Mouse (Mus musculus): ENCODE results near the gene Otop2.
A peak's percentile ranks its signal among the peaks of the same experiment; 100 is the strongest.

Gene Otop2

DNA sequence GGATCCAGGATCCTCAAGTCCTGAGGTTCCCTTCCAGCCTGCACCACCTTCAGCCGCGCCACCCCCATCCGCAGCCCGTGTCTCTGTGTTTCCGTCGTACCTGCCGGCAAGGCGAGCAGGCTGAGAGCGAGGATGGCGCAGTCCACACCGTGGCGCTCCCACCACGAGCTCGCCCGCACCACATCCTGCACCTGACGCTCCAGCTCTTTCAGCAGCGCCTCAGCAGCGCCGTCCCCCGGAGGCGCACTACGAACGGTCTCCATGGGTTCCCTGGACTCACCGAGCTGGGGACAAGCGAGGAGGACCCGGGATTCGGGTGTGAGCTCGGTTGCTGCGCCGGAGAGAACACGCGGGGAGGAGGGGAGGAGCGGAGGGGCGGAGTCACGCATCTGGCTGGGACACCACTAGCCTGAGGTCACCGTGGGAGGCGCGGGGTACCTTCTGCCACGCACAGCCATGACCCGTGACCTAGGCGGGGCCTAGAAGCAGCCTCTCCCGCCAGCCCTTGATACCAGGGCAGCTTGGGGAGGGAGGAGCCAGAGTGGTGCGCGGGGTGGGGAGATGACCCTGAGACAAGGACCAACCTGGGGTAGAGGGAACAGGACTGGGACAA is 9.6 kb upstream of the Otop2 start, which contains the start of gene Fads6:
TSS of gene Fads6 (minus strand) at position 450 of the 613 bp plus-strand sequence.
- DNase-seq (ENCODE audit: low read depth, low spot score), result peak; percentile 48

DNA sequence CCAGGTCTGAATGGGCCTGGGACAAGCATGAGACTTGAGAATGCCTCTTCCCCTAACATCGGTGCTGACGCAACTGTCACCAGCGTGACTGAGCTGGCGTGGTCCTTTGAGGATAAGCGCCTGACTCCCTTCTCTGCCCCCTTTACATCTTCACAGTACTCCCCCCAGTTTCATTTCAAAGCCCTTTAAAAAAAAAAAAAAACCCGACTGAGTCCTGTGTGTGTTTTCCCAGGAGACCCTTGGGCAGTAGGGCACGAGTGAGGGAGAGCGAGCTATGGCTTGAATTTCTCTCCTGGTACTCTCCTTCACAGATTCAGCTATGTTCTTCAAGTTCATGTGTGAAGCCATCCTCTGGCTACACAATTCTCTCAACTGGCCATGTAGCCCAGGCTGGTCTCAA is 8.8 kb upstream of the Otop2 start:
- DNase-seq (ENCODE audit: low read depth, low spot score), result no peak

DNA sequence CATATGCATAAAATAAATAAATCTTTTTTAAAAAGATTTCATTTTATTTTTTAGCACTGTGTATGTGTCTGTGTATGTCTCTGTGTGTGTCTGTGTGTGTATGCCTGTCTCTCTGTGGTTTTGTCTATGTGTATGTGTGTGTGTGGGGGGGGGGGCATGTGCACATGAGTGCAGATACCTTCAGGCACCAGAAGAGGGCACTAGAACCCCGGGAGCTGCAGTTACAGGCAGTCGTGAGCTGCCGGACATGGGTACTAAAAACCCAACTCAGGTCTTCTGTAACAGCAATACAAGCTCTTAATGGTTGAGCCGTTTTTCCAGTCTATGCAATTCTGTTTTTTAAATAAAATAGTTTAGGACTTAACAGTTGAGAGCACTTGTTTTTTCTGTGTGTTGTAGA is 6.2 kb upstream of the Otop2 start:
- DNase-seq (ENCODE audit: low read depth, low spot score), result no peak

DNA sequence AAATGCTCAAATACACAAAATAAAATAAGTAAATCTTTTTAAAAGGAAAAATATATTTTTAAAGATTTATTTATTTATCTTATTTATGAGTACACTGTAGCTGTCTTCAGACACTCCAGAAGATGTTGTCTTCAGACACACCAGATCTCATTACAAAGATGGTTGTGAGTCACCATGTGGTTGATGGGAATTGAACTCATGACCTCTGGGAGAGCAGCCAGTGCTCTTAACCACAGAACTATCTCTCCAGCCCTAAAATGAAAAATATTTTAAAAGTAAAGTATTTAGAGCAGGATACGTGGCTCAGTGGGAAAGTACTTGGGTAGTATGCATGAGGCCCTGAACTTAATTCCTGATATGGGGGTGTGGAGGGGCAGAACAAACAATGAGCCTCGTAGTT is 5.6 kb upstream of the Otop2 start:
- DNase-seq (ENCODE audit: low read depth, low spot score), result no peak

DNA sequence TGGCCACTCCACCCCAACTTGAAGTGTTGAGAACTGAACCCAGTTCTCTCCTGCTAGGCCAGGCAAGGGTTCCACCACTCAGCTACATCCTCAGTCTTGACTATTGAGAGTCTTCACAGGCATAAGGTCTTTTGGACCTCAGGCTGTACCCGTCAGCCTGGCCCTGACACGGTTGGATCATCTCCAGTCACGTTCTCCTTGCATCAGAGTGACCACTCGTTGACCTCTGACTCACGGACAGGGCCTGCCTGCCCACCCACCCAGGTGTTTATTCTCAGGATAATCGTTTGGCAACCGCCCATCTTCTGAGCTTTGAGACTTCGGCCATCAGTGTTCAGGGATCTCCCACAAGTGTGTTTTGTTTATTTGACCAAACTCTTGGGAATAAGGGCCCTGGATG is 3.8 kb upstream of the Otop2 start:
- no peak for DNase-seq (ENCODE audit: low read depth, low spot score)

DNA sequence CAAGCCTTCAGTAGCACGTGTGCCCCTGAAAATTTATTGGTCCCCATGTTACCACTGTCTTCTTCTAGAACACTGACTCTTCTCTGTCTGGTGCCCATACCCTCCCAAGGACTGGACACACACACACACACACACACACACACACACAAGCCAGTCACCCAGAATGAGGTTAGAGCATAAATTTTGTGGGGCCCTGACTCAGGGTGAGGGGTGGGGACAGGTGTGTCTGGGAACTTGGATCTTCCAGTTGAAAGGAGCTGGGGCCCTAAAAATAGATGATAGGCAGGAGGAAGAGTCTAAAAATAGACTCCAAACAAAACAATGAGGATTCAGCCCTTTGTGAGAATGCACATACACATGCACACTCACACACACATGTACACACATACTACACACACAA is 1.8 kb downstream of the Otop2 start:
- DNase-seq (ENCODE audit: low read depth, low spot score), result no peak

DNA sequence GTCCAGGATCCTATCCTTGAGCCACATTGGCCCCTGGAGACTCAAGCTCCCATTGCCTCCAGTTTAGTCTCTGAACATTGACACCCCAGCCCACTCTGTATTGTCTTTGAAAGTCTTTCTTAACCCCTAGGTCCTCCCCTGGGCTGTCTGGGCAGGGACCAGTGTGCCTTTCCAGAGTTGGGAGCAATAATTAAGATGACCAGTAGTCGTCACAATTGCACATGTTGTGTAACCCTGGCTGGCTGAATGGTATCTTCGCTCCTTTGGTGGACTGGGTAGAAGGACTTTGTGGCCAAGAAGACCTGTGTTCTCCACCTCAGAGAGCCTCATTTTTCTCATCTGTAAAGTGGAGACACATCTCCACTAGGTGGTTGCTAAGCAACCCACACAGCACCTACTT is 7.3 kb downstream of the Otop2 start:
- DNase-seq (ENCODE audit: low read depth, low spot score), result no peak

DNA sequence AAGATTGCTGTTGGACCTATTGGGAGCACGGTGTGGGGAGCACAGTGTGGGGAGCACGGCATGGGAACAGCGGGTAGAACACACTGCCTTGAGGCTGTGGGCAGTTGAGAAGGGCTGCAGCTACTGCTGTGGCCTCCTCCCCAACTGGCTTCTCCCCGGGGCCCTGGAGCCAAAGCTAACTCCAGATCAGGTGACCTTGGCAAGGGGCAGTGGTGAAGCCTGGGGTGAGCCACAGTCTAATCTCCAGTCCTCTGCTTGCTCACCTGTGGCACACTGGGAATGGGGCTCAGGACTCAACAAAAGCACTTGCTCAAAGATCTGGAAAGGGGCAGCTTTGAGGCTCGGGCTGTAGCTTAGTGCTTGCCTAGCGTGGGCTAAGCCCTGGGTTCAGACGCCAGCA is 10.2 kb downstream of the Otop2 start:
- no peak for DNase-seq (ENCODE audit: low read depth, low spot score)

DNA sequence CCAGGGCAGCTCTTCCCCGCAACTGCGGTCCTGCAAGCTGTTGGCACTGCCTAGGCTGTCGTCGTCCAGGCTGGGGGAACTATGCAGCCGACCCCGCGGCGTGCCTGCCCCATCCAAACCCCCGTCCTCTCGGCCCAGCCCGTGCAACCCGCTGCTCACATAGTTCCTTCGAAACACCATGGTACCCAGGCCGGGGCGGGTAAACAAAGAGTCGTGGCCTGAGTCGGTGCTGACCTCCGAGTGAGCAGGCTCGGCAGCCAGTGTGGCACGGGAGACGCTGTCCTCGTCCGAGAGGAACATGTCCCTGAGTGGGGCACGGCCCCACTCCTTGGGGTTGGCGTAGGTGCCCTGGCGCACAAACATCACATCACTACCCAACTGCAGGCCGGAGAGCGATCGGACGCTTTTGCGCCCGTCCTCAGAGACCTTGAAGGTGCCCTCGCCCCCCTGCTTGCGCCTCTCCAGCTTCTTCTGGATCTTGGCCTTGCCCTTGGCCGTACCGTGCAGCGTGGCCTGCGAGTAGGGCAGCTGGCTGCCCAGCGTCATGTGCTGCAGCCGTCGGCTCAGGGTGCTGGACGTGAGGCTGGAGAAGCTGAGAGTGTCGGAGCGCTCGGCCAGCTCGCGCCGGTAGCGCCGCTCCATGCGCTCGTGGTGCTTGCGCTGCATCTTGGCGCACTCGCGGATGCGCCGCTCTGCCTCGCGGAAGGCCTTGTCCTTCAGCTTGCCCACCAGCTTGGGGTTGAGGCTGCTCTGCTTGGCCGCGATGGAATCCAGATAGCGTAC is 11.5 kb downstream of the Otop2 start:
- DNase-seq (ENCODE audit: low read depth, low spot score), result no peak

DNA sequence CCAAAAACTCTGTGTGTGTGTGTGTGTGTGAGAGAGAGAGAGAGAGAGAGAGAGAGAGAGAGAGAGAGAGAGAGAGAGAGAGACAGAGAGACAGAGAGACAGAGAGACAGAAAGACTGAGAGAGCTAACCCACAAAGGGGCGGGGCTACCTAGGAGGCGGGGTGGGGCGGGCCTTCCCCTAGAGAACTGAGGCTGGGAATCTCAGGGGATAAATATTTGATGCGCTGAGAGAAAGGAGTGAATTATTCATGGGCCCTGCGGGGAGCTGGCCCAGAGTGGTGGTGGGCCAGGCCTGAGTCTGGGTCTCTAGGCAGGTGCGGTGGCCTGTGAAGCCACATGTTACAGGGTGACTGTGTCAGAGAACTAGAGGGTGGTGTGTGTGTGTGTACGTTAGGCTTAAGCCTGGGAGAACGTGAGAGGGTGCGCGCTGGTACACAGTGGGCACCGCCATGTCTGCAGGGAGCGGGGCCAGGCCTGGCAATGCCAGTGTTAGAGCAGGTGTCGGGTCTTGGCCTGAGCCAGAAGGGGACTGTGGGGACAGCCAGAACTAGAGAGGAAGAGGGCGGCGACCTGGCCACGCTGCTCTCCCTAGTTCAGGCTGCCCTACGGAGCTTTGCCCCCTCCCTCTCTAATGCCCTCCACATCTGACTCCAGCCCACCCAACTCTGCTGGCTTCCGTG is 12.9 kb downstream of the Otop2 start:
- DNase-seq (ENCODE audit: low read depth, low spot score), result no peak

DNA sequence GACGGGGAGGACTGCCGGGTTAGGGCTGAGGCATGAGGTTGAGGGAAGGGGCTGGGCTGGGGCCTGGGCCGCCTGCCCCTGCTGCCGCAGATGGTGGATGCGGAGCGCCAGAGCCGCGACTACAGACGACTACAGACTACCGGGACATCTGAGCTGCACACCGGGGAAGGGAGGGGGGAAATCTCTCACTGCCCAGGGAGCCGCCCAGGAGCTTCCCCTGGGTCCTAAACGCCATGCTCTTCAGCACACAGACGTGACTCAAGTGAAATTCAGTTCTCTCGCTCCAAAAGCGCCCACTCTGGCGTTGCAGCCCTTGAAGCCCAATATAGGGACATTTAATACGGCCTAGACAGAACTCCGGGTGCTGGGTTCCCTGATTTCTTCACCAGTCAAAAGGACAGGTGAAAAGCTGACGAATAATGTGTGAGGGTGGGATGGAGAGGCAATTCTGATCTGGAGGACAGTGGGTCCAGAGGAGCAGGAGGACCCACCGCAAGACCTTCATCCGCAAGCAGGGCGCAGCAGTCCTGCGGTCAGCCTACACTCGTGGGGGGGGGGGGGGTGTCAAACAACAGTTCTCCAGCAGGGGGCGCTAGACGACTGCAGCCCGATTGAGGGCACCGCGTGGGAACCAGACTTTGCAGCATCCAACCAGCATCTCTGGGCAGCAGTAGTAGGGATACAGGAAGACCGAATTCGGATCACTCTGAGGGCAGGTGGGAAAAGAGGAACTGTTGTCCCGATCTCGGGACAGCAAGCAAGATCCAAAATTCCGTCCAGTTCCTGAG is 15.1 kb downstream of the Otop2 start, which contains the start of gene Ush1g:
TSS of gene Ush1g (minus strand) at position 136 of the 788 bp plus-strand sequence.
- DNase-seq (ENCODE audit: low read depth, low spot score), result peak; percentile 79

DNA sequence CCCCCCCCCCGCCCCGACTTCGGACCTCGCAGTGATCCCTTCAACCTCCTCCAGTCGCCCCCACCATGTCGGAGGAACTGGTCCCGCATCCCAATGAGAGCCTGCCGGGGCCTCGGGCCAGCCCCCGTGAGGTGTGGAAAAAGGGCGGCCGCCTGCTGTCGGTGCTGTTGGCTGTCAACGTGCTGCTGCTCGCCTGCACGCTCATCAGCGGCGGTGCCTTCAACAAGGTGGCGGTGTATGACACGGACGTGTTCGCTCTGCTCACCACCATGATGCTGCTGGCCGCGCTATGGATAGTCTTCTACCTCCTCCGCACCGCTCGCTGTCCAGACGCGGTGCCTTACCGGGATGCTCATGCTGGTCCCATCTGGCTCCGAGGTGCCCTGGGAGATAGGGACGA is 16.4 kb downstream of the Otop2 start:
- no peak for DNase-seq (ENCODE audit: low read depth, low spot score)

DNA sequence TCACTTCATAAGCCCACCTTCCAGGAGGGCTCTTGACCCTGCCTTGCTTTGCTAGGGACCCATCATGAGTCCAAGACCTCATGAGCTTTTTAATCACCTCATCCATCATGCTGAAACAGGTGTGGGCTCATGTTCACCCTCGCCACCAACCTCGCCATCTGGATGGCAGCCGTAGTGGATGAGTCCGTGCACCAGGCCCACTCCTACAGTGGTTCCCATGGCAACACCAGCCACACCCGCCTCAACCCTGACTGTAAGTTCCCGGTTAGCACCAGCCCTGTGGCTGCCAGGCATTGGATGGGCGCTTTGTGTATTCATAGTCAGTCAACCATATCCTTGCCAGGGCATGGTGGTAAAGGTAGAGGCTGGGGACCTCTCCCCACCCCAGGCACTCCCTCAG is 19.8 kb downstream of the Otop2 start:
- no peak for DNase-seq (ENCODE audit: low read depth, low spot score)

DNA sequence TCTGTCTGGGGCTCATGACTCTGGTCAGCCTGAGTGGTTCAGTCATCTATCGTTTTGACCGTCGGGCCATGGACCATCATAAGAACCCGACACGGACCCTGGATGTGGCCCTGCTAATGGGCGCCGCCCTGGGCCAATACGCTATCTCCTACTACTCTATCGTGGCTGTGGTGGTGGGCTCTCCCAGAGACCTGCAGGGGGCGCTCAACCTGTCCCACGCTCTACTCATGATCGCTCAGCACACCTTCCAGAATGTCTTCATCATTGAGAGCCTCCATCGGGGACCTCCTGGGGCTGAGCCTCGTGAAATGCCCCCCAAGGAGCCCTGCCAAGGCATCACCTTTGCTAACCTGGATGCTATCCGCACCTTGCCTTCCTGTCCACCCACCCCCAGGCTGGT is 22.4 kb downstream of the Otop2 start:
- no peak for DNase-seq (ENCODE audit: low read depth, low spot score)

DNA sequence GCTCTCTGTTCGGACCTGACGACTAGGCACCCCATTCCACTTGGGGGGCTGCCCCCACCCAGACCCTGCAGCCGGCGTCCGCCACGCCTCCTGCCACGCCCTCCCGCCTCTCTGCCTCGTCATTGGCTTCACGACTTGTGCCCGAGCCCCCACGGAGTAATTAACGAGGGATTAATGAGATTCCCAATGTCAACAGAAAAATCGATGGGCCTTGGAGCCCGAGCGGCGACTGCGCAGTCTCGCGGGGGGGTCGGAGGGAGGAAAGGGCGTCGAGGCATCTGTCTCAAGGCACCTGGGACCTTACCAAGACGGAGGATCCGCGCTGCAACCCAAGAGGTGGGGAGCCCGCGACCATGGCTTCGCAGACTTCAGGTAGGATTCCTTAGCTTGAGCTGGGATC is 27.6 kb downstream of the Otop2 start, which contains the start of gene Otop3:
TSS of gene Otop3 (plus strand) at position 201 of the 400 bp plus-strand sequence.
- no peak for DNase-seq (ENCODE audit: low read depth, low spot score)

DNA sequence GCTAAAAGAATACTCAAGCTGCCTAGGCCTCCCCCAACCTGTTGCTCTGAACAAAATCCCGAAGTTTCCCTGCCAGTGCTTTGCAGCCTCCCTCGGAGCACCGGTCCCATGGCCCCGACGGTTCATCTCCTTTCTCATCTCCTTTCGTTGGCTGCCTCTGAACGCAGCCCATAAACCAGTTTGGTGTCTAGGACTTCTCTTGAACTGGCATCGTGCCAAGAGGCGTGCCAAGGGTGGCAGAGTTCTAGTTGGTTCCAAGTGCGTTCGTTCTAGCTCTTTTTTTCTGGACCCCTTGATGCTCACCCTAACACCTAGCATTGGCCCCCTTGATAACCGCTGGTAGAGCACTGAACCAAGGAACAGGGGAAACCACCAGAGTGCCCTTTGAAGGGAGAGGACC is 28.3 kb downstream of the Otop2 start:
- DNase-seq (ENCODE audit: low read depth, low spot score), result no peak

DNA sequence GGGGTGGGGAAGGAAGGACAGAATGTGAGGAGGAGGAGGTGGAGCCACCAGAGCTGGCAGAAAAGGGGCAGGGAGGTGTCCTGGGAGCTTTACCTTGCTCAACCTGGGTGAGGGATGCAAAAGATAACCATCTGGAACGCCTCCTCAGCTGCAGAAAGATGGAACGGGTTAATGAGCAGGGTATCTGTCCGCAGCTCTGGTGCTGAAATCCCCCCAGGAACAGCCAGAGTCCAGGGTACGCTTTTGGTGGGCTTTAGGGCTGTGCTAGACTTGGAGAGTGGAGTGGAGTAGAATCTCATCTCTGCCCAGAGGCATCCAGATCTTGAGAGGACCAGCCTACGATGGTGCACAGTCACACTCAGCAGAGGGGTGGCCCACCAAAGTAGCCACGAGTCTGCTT is 29.2 kb downstream of the Otop2 start:
- peak; percentile 52 for DNase-seq (ENCODE audit: low read depth, low spot score)

DNA sequence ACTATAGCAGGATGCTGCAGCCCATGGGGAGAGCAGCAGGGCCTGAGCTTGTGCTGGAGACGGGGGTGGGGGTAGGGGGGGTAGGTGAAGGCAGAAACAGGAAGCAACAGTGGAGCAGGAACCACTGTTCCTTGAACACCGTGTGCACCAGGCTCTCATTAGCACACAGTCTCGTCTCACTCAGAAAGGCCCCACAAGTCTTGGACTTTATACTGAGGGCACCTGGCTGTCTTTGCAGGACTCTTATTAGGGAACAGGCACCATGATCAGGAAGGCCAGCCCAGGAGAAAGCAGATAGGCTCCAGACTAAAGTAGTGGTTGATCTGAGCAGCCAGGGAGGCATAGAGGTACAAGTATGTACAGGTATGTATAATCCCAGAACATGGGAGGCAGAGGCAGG is 30.4 kb downstream of the Otop2 start:
- no peak for DNase-seq (ENCODE audit: low read depth, low spot score)

DNA sequence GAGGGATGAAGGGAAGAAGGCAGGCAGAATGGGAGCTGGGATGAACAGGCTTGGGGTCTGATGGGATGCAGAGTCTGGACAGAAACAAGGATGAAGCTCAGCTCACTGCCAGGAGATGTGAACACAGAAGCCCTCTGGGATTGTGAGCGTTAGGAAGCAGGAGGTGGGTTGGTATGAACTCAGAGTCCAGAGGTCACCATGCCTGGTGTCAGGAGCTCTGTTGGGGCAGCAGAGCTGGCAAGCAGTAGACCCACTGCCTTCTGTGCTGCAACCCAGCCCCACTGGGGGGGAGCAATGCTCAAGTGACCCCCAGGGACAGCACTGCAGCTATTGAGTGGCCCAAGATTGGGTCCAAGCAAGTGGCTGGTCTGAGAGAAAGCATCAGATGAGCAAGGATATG is 30.9 kb downstream of the Otop2 start:
- DNase-seq (ENCODE audit: low read depth, low spot score), result no peak

DNA sequence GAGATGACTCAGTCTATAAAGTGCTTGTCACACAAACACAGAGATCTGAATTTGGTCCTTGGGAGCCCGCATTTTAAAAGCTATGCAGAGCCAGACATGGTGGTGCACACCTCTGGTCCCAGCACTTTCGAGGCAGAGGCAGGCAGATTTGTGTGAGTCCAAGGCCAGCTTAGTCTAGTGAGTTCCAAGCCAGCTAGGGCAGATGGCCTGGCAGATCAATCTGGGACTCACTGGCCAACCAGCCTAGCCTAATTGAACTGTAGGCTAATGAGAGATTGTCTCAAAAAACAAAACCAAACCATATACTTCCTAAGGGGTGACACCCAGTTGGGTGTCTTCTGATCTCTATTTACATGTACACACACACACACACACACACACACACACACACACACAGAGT is 34.3 kb downstream of the Otop2 start:
- DNase-seq (ENCODE audit: low read depth, low spot score), result no peak

DNA sequence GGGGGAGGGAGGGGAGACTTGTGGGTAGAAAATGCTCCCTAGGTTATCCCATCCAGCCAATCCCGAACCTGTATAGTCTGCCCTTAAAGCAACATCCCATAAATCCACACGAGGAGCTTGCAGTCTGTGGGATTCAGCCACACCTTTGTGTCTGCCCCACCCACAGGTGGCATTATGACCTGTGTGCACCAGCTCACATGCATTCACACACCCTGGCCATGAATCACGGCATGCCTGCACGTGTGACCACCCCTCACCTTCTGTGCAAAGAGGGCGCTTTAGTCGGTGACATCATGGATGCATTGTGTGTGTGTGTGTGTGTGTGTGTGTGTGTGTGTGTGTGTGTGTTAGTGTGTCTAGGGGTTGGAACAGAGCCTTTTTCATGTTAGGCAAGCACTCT is 34.9 kb downstream of the Otop2 start:
- DNase-seq (ENCODE audit: low read depth, low spot score), result no peak

DNA sequence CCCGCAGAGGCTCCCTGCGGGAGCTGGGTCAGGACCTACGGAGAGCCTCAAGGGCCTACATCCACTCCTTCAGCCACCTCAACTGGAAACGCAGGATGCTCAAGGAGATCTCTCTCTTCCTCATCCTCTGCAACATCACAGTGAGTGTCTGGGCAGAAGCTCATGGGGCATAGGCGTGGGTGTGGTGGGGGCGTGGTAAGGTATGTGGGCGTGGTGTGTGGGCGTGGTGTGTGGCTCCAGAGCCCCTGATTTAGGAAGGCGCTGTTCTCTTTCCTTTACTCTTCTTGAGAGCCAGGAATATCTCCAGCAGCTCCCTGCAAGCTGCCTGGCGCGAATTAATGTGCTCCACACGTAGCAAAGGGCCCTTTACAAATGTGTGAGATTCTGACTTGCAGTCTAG is 38.0 kb downstream of the Otop2 start:
- DNase-seq (ENCODE audit: low read depth, low spot score), result no peak

Data from mesoderm, embryonic 11.5 days (tissue).